Mouse (Mus musculus) cortical plate, adult 2 months (tissue): ENCODE data around the gene Psg19. TPM values are rescaled to one million over a fixed set of nuclear protein-coding genes. Genes with fewer than 3 reads are reported as not detected.

ENCODE experiments used
- H3K27ac ChIP-seq: fragments of 200-500 bp; 2 replicates; pipeline ENCODE4 v1.5.1; 2012; ENCODE audit warnings: low read length, control low read depth, inconsistent platforms; ENCODE audit not compliant: insufficient read depth
- H3K4me1 ChIP-seq: fragments of 200-500 bp; 2 replicates; pipeline ENCODE4 v1.6.1; 2011; ENCODE audit warnings: low read length; ENCODE audit not compliant: control insufficient read depth, insufficient read depth
- H3K4me3 ChIP-seq: fragments of 200-500 bp; 2 replicates; pipeline ENCODE4 v1.5.1; 2011; ENCODE audit warnings: mild to moderate bottlenecking, low read length, control low read depth; ENCODE audit not compliant: insufficient read depth
- CTCF ChIP-seq: fragments of 200-500 bp; IDR thresholded peaks from 2 replicates; pipeline ENCODE4 v1.5.1; 2011; ENCODE audit warnings: mild to moderate bottlenecking, control low read depth, low read length; ENCODE audit not compliant: insufficient read depth; ENCODE audit errors: extremely low read depth
- POLR2A ChIP-seq: fragments of 200-500 bp; IDR thresholded peaks from 2 replicates; pipeline ENCODE4 v1.6.1; 2011; ENCODE audit warnings: mild to moderate bottlenecking, low read length, control low read depth; ENCODE audit not compliant: insufficient read depth; ENCODE audit errors: extremely low read depth
- polyA plus RNA-seq: library from polyadenylated mRNA; depleted of rRNA; stranded (reverse); fragments of >200 nt; gene quantifications from 2 replicates; pipeline ENCODE4 v1.2.3, GENCODE M21; 2012; rRNA removed

Gene Psg19
- 0.04 TPM in 1 of 2 replicates, not detected in the other for polyA plus RNA-seq

- Histone ChIP-seq H3K4me3 (no peak within 1 kb of the TSS), H3K27ac (no peak within 1 kb of the TSS), H3K4me1 (no peaks in the 10 kb centered on the region)
- TF ChIP-seq POLR2A, result no peak
- no peak for TF ChIP-seq CTCF
Measured at GRCm38 (mm10) chr7:18798420-18798819, at the start of gene Psg19. Gene Psg19 (minus strand): TSS chr7:18798520.

GRCm38 (mm10) chr7:18844811-18845210 lies 46.5 kb upstream of the Psg19 start:
- TF ChIP-seq POLR2A (no peak), CTCF (no peak)
- no peaks in the 10 kb centered on the region for H3K4me1 ChIP-seq
- no peak overlapping the region for H3K4me3 ChIP-seq
- H3K27ac ChIP-seq, result no peak overlapping the region

- Histone ChIP-seq H3K4me3 (0 out of 2 replicates have a peak overlapping the region, but pooled peaks have one; percentile 62), H3K27ac (no peak overlapping the region), H3K4me1 (no peaks in the 10 kb centered on the region)
- TF ChIP-seq POLR2A (no peak), CTCF (no peak)
Measured at GRCm38 (mm10) chr7:18841174-18841567, 42.9 kb upstream of the Psg19 start.

- Histone ChIP-seq H3K27ac (peak overlapping the region; percentile 96), H3K4me3 (peak overlapping the region; percentile 62), H3K4me1 (no peaks in the 10 kb centered on the region)
- TF ChIP-seq POLR2A (no peak), CTCF (no peak)
Measured at GRCm38 (mm10) chr7:18840386-18841173, 42.3 kb upstream of the Psg19 start.

GRCm38 (mm10) chr7:18839865-18840264 lies 41.5 kb upstream of the Psg19 start, which contains the start of gene Mill2:
Gene Mill2 (plus strand): TSS chr7:18839966.
- Histone ChIP-seq H3K4me1 (no peaks in the 10 kb centered on the region), H3K27ac (peak within 1 kb of the TSS; percentile 96), H3K4me3 (peak within 1 kb of the TSS; percentile 62)
- TF ChIP-seq CTCF, result no peak

- Histone ChIP-seq H3K27ac (no peak overlapping the region), H3K4me1 (no peaks in the 10 kb centered on the region), H3K4me3 (no peak overlapping the region)
- TF ChIP-seq CTCF, result no peak
- TF ChIP-seq POLR2A, result no peak
Measured at GRCm38 (mm10) chr7:18832298-18832697, 34.0 kb upstream of the Psg19 start.

- TF ChIP-seq CTCF, result no peak
- no peak for TF ChIP-seq POLR2A
- H3K4me3 ChIP-seq, result no peak overlapping the region
Measured at GRCm38 (mm10) chr7:18829545-18829944, 31.2 kb upstream of the Psg19 start.

GRCm38 (mm10) chr7:18828592-18828991 lies 30.3 kb upstream of the Psg19 start:
- TF ChIP-seq POLR2A (no peak), CTCF (no peak)

More at GRCm38 (mm10) chr7:18829545-18829944, 31.2 kb upstream of the Psg19 start:
- Histone ChIP-seq H3K4me1 (no peaks in the 10 kb centered on the region), H3K27ac (no peak overlapping the region)

GRCm38 (mm10) chr7:18827792-18828546 lies 29.6 kb upstream of the Psg19 start:
- Histone ChIP-seq H3K27ac (no peak overlapping the region), H3K4me3 (no peak overlapping the region), H3K4me1 (no peaks in the 10 kb centered on the region)
- TF ChIP-seq CTCF, result no peak
- no peak for TF ChIP-seq POLR2A

More at GRCm38 (mm10) chr7:18828592-18828991, 30.3 kb upstream of the Psg19 start:
- Histone ChIP-seq H3K4me1 (no peaks in the 10 kb centered on the region), H3K4me3 (no peak overlapping the region), H3K27ac (no peak overlapping the region)

GRCm38 (mm10) chr7:18821507-18821906 lies 23.2 kb upstream of the Psg19 start, which contains the start of gene Psg17:
Gene Psg17 (minus strand): TSS chr7:18821607.
- Histone ChIP-seq H3K27ac (no peak within 1 kb of the TSS), H3K4me3 (no peak within 1 kb of the TSS), H3K4me1 (no peaks in the 10 kb centered on the region)
- no peak for TF ChIP-seq POLR2A
- TF ChIP-seq CTCF, result no peak

- TF ChIP-seq CTCF (no peak), POLR2A (no peak)
- Histone ChIP-seq H3K4me1 (no peaks in the 10 kb centered on the region), H3K27ac (no peak overlapping the region), H3K4me3 (no peak overlapping the region)
Measured at GRCm38 (mm10) chr7:18818301-18818700, 20.0 kb upstream of the Psg19 start.
